Mouse (Mus musculus): ENCODE data around the gene Cdca7l. TPM values are rescaled to one million over a fixed set of nuclear protein-coding genes. Genes with fewer than 3 reads are reported as not detected.
"Not testable (repeated sequence)": the region's sequence is repeated elsewhere in the genome, so short reads cannot be mapped to it uniquely, and the experiment has no call there.

The Cdca7l gene
- total RNA-seq, 2 experiments from 2014 or later = 2.6 to 3.7 TPM

DNA sequence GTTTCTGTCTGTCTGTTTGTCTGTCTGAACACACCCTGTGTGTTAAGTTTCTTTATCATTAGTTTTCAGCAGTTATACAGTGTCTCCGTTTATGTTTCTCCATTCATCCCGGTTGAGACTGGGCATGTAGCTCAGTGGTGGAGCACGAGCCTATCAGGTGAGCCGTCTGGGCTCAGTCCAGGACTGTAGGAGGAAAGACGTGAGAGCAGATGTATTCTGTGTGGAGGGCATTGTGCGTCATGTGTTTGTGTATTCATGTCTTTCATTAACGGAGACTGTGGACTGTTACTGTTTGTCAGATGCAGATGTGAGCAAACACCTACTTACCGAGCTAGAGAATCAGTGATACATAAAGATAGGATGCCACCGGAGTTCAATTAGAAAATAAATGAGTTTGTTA lies 52.9 kb downstream of the Cdca7l start:
- intact Hi-C loops (cut with DNase I) = no loop called here
- DNase-seq = no peak

DNA sequence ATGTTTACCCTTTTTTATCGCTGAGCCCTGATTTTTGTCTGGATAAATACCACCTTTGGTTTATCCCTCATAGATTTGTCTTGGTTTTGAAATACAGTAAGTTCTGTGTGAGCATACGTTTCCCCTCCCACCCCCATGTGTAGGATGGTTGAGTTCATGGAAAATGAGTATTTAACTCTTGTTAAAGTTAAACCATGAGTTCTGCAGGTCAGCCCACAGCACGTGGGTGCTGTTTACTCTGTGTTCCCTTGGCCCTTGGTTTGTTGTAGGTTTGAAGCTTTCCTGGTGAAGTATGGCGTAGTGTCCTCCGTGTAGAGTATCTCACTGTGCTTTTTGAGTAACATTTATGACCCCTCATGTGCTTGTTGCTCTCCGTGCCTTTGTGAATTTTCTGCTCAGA lies 53.8 kb downstream of the Cdca7l start:
- DNase-seq = no peak
- intact Hi-C loops (cut with DNase I) = no loop called here

DNA sequence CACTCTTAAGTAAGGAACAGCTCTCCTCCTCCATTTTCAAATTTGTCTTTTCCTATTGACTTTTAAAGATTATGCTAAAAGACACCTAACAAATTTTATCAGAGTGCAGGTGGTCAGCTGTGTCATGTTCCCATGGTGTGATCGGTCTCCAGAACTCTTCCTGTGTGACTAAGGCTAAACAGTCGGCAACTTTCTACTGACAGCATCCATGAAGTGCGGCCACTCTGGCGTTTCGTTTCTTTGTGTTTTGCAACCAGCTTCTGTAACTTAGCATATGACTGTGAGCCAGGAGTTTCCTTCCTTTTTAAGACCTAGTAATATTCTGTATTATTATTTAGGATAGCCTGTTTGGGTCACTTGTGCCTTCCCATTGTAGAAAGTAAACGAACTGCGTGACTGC lies 56.8 kb downstream of the Cdca7l start:
- no peak for DNase-seq
- intact Hi-C loops (cut with DNase I) = no loop called here

DNA sequence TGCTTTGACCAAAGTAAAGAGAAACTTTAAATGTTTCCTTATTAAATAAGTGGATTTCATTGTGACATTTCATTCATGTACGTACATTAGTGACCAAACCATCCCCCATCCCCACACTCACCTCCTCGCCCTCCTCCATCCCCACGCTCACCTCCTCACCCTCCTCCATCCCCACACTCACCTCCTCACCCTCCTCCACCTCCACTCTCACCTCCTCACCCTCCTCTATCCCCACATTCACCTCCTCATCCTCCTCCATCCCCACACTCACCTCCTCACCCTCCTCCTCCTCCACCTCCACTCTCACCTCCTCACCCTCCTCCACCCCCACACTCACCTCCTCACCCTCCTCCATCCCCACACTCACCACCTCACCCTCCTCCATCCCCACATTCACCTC lies 57.2 kb downstream of the Cdca7l start:
- DNase-seq = no peak
- intact Hi-C loops (cut with DNase I) = no loop called here

DNA sequence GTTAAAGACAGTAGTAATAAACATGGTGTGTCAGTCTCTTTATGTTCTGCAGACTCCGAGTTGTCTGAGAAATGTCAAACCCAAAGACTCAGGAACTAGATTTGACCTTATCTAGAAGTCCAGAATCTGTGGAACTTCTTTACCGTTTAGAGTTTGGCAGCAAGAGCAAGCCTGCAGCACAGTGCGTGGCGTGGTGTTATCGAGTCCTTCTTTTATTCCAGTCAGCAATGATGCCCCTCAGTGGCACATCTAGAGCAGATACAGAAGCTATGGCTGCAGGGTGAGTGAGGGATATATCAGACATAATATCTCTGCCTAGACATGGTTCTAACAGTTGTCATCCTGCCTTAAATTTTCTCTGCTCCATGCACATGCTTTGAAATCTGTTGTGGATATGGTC lies 58.6 kb downstream of the Cdca7l start:
- no peak for DNase-seq
- intact Hi-C loops (cut with DNase I) = no loop called here

DNA sequence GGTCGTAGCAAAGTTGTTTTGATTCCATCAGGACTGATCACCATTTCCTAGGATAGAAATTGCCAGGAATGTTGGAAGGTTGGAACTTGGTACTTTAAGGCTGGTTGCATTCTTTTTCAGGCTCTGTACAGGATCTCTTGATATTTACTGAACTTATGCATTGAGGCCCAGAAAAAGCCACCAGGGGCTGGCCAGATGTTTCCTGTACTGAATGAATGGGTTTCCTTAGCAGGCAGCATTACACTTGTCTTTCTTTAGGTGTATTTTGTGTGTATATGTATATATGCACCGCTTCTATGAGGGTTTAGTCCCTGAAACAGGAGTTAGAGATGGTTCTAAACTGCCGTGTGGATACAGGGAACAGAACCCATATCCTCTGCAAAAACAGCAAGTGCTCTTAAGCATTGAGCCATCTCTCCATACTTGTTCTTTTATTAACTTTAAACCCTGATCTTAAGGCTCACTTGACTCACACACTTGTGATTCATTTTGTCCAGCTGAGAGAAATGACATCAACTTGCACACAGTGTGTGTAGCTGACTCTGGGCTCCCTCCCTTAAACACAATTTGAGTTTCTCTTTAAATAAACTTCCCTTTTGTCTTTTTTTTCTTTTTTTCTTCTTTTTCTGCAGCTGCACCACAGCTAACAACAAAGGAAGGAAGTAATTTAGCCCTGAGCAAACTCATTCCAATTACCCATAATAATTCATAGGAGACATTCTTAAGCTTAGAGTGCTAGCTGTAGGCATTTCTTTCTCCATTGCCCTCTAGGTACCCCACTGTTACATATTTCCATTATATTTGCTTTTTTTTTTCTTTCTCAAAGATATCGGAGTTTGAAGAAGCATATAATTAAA lies 63.8 kb downstream of the Cdca7l start:
- intact Hi-C loops (cut with DNase I) = no loop called here
- no peak for DNase-seq

DNA sequence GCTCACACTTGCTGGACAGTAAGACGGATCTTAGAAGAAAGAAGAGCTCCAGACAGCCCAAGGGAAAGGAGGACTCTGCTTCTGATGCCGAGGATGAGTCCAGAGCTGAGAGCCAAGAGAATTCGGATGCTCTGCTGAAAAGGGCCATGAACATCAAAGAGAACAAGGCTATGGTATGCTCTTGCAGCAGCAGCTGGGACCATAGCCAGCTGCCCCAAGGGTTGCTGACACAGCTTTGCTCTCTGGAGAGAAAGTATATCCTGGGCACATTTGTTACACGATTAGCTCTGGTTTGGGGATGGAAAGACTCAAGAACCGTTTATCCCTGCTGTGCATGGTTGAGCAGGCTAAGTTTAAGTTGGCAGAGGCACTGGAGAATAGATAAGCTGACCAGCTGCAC lies 68.2 kb downstream of the Cdca7l start:
- DNase-seq = no peak
- intact Hi-C loops (cut with DNase I) = no loop called here

DNA sequence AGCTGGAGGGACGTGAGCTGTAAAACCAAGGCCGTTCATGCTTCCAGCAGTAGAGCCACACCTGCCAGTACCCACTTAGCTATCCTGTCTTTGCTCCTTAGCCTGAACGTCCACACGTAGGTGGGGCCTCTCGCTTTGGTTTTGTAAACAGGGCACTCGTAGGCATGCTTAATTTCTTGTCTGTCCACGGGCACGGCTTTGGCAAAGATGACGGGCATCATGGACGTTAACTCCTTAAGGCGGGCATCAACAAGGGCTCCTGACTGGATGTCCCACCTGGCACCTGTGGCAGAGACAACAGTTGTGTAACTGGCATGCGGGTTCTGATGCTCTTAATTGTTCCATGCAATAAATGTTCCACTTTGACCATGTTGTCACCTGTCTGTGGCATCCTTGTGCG lies 74.3 kb downstream of the Cdca7l start:
- intact Hi-C loops (cut with DNase I) = no loop called here
- DNase-seq = no peak

DNA sequence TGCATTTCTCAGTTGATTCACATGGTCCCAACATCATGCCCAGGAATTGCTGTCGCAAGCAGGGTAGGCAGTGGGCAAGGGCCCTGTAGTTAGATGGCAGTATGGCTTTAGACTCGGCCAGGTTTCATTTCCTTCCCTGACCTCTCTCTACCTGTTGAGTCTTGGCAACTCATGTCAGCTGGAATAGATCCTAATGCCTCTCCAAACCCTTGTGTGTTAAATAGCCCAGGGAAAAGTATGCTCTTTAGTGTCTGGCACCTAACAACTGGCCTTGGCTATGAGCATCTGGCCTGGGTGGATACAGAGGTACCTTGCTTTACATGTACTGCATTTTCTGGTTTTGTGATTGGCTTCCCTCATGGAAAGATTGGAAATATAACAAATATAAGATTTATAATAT lies 80.5 kb downstream of the Cdca7l start:
- intact Hi-C loops (cut with DNase I) = no loop called here
- DNase-seq = no peak

DNA sequence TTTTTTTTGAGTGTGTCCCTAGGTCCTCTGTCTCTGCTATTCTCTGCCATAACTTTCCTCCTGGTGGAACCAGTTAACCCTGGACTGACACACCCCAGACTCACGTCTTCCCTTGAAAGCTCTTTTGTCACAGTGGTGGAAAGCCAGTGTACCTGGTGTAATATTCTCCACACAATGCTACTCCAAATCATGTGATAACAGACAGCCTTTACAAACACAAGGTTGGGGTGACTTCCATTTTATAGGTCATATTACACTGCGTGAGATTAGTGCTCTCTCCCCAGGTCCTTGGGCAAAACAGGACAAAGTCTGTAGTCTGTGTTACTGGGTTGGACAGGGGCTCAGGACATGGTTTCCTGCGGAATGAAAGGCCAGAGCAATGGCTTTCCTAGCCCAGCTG lies 83.3 kb downstream of the Cdca7l start:
- intact Hi-C loops (cut with DNase I) = no loop called here
- no peak for DNase-seq

DNA sequence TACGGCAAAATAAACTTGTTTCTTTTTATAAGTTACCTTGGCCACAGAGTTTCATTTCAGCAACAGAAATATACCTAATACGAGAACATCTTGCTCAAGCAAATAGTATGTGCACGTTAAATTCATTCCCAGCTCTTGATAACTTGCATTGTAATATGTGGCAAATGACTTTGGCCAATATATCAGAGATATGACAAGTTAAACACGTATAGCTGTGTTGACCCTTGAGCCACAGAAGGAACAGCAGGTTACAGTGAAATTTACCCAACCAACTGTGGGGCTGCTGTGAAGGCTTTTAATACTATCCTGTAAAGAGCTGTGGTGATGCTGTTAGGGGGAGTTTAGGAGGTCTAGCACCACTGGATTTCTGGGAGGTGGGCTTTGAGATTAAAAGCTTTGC lies 96.7 kb downstream of the Cdca7l start:
- intact Hi-C loops (cut with DNase I); DNase-seq: not testable (repeated sequence)

DNA sequence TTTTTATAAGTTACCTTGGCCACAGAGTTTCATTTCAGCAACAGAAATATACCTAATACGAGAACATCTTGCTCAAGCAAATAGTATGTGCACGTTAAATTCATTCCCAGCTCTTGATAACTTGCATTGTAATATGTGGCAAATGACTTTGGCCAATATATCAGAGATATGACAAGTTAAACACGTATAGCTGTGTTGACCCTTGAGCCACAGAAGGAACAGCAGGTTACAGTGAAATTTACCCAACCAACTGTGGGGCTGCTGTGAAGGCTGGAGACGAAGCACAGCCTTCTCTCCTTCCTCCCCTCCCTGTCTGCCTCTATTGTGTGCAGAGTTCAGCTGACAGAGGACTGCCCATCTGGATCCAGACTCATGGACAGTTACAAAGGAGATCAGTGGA lies 97.3 kb downstream of the Cdca7l start:
- DNase-seq; intact Hi-C loops (cut with DNase I): not testable (repeated sequence)

DNA sequence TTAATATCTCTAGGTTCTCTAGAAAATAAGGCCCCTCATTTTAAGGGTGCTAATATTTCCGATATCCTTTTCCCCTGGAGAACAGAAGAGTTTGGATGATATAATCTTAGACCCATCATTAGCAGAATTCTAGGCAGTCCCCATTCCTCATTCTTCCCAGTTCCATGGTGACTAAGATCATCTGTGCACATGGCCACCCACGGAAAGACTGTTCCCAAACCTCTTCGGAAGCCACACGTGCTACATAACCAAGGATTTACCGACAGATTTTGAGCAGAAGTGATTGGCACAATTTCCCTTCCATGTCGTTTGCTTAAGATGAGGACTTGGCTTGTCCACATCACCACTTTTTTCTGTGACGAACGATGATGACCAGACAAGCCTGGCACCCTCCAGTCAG lies 99.6 kb downstream of the Cdca7l start:
- DNase-seq = no peak
- intact Hi-C loops (cut with DNase I) = no loop called here

DNA sequence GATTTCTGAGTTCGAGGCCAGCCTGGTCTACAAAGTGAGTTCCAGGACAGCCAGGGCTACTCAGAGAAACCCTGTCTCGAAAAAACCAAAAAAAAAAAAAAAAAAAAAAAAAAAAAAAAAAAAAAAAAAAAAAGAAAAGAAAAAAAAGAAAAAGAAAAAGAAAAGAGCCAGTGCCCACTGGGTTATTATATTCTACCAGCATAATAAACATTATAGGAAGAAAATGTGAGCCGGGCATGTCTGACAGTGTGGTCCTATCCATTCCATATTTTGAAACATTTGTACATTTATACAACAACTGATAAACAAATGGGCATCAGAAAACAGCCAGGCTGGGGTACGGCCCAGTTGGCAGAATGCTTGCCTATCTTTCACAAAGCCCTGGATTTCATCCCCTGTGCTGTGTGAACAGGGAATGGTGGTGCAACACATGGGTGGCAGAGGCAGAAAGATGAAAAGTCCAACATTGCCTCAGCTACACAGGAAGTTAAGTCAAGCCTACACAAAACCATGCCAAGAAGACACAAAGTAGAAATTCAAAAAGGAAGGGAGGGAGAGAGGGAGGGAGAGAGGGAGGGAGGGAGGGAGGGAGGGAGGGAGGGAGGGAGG lies 101.2 kb downstream of the Cdca7l start:
- DNase-seq; intact Hi-C loops (cut with DNase I): not testable (repeated sequence)

DNA sequence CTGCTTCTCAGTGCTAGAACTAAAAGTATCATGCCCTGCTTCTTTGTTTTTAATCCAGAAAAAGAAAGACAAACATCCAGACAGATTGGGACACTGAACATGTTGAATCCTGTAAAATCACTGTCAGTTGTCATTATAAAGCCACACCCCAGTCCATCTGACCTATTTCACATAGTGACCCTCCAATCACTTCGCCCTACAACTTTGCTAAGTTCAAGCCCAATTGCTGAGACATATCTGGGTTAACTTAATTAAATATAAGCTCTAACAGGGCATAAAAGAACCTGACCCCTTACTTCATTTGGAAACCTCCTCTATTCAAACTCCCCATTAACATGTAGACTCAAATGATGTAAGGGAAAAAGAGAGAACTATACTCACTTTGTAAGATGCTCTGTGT lies 107.3 kb downstream of the Cdca7l start:
- intact Hi-C loops (cut with DNase I) = no loop called here
- DNase-seq = no peak

DNA sequence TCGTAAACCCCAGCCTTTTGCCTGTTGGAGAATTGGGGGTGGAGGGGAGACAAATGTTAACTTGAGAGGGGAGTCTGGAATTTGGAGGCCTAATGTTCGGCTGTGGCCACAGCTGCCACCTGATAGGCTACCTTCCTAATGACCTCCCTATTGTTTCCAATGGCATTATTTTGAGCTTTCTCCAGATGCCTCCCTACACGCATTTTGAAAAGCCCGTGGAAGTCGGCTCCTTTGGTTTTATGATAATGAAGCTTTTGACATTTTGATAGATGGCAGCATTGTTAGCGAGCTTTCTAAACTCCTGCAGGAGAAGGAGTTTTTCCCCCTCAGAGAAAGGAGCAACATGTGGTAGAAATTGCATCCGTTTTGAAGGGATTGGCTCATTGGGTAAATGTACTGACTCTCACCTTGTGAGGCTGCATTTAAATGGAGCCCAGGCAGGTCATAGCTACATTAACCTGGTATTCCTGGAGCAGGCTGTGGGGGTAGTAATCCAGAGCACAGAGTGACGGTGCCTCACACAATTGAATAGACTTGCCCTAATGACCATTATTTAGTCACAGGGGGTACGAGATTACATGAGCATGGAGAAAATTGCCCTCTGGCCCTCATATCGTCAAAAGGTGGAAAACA lies 110.6 kb downstream of the Cdca7l start:
- intact Hi-C loops (cut with DNase I) = no loop called here
- DNase-seq = no peak

DNA sequence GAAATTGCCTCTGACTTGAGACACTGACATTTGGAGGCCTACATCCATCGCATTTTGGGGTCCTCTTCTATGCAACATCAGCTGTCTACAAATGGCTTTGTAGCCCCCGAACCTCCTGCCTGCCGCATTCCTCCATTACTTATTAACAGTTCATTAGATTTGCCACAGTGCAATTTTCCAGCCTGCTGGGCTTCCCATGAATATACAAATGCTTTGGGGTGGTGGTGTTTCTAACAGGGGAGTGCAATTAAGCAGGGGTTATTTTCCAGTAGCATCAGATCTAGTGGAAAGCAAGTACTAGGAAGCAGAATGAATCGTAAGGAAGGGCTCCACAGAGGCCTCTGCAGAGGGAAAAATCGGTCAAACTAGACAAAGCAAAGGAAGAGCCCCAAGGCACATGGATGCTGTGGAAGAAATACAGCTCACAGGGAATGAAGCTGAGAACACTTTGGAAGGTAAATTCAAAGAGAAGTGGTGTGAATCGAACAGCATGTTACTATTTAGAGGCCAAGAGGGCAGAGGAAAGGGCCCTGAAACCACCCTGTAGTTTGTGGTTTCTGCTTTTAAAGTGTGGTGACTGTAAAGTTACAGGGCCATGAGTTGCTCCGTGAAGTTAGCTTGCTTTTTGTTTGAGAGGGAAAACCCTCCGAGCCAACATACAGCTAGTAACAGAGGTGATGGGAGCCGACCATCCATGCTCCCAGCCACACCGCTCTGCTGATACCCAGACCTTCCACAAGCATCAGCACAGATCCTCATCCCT lies 111.9 kb downstream of the Cdca7l start:
- intact Hi-C loops (cut with DNase I) = no loop called here
- DNase-seq = no peak

All from left cerebral cortex, postnatal 4 days (tissue).